Mouse (Mus musculus): ENCODE data around the gene Serf2. TPM values are rescaled to one million over a fixed set of nuclear protein-coding genes. Genes with fewer than 3 reads are reported as not detected.

The Serf2 gene
- polyA plus RNA-seq, 1 experiment: 208 TPM

DNA sequence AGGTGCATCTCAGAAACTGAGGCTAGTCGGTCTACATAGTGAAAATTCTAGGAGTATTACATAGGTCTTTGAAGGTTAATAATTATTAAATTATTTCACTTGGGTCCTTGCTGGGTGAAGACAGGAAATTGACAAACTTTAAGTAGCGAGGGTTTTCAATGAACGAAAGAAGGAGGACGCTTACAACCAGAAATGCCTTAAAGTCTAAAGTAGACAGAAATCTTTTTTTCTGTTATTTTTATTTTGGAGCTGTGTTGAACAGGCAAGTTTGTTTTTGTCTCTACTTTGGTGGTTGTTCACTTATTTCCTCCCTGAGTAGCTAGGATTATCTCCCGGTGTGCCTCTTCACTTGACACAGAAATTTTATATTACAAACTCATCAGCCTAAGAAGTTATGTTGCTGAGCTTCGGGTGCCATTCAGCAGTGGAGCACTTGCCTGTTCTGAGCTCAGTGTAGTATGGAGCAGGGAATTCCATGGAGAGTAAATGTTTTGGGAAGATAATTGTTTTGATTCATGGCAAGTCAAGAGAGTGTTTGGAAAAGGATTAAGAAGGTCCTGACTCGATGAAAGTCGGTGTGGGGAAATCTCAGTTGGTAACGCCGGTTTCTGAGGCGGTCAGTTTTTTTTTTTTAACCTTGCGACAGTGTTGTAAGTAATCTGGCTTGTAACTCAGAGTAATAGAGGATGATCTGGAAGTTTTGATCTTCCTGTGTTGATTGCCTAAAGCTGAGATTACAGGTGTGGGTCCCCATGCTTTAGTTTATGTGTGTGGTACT lies 58.4 kb downstream of the Serf2 start:
- Histone ChIP-seq H3K4me3 (ENCODE audit: control insufficient read depth, low read depth, low read length) (no peak overlapping the region), H3K27ac (ENCODE audit: control insufficient read depth, insufficient read depth, low read depth, low read length) (no peak overlapping the region), H3K36me3 (ENCODE audit: control insufficient read depth, insufficient read depth, low read length) (no peaks in the 10 kb centered on the region), H3K4me1 (ENCODE audit: control insufficient read depth, insufficient read depth, low read length) (peaks cover 5% of the 10 kb centered on the region), H3K27me3 (ENCODE audit: control insufficient read depth, insufficient read depth, low read length) (no peaks in the 10 kb centered on the region)
- TF ChIP-seq POLR2A (IDR thresholded peaks at IDR 0.05; ENCODE audit: control insufficient read depth, low read depth, low read length): no peak
- no peak for TF ChIP-seq CTCF (IDR thresholded peaks at IDR 0.05; ENCODE audit: control insufficient read depth, insufficient read depth, insufficient replicate concordance, low read depth, low read length)

Other genes with a start within 250 kb of the Serf2 start
- 57.6 and 58.2 TPM in 2 replicates for gene Trp53bp1, start 177.8 kb upstream of the Serf2 start, polyA plus RNA-seq (2012; rRNA removed)
- gene Map1a, start 159.6 kb upstream of the Serf2 start, polyA plus RNA-seq (2012; rRNA removed): 1.2 and 1.6 TPM in 2 replicates
- 29.7 and 33.1 TPM in 2 replicates for gene Ppip5k1, start 93.8 kb upstream of the Serf2 start, polyA plus RNA-seq (2012; rRNA removed)
- 0.31 and 1.1 TPM in 2 replicates for gene Ckmt1, start 91.5 kb upstream of the Serf2 start, polyA plus RNA-seq (2012; rRNA removed)
- gene Strc, start 62.0 kb upstream of the Serf2 start, polyA plus RNA-seq (2012; rRNA removed): 0.11 and 0.12 TPM in 2 replicates
- gene Pdia3, start 35.4 kb upstream of the Serf2 start, polyA plus RNA-seq (2012; rRNA removed): 223 and 230 TPM in 2 replicates
- gene Catsper2, start 35.4 kb upstream of the Serf2 start, polyA plus RNA-seq (2012; rRNA removed): 111 and 151 TPM in 2 replicates
- gene Ell3, start 4.9 kb upstream of the Serf2 start, polyA plus RNA-seq (2012; rRNA removed): 4.9 and 5.8 TPM in 2 replicates
- gene Hypk, start 4.1 kb downstream of the Serf2 start, polyA plus RNA-seq (2012; rRNA removed): 6.6 and 12.2 TPM in 2 replicates
- 3.1 and 4.4 TPM in 2 replicates for gene Serinc4, start 7.6 kb downstream of the Serf2 start, polyA plus RNA-seq (2012; rRNA removed)
- 4.0 and 4.5 TPM in 2 replicates for gene Mfap1b, start 24.9 kb downstream of the Serf2 start, polyA plus RNA-seq (2012; rRNA removed)
- gene Mfap1a, start 57.5 kb downstream of the Serf2 start, polyA plus RNA-seq (2012; rRNA removed): 3.3 and 4.1 TPM in 2 replicates
- 1.7 TPM in 2 replicates for gene Wdr76, start 57.5 kb downstream of the Serf2 start, polyA plus RNA-seq (2012; rRNA removed)

Measured in testis, adult 2 months (tissue).